Mouse (Mus musculus): ENCODE measurements around the gene Dppa3. TPM values are rescaled to one million over a fixed set of nuclear protein-coding genes. Genes with fewer than 3 reads are reported as not detected.

The Dppa3 gene
- polyA plus RNA-seq, 1 experiment from 2014 or later = not detected

Other genes starting within 250 kb of the Dppa3 start
- gene Rimklb, start 127.6 kb upstream of the Dppa3 start, polyA plus RNA-seq (2016; fragmentation: Nextera tagmentation; extraction: Ambion mirVana) = 78.4 and 90.9 TPM in 2 replicates
- gene Mfap5, start 120.6 kb upstream of the Dppa3 start, polyA plus RNA-seq (2016; fragmentation: Nextera tagmentation; extraction: Ambion mirVana) = 1.6 and 2.6 TPM in 2 replicates
- gene Aicda, start 72.6 kb upstream of the Dppa3 start, polyA plus RNA-seq (2016; fragmentation: Nextera tagmentation; extraction: Ambion mirVana) = 0.15 and 0.61 TPM in 2 replicates
- gene Apobec1, start 24.0 kb upstream of the Dppa3 start, polyA plus RNA-seq (2016; fragmentation: Nextera tagmentation; extraction: Ambion mirVana) = 1.8 and 2.9 TPM in 2 replicates
- 0.09 TPM in 1 of 2 replicates, not detected in the other for gene Gdf3, start 16.3 kb upstream of the Dppa3 start, polyA plus RNA-seq (2016; fragmentation: Nextera tagmentation; extraction: Ambion mirVana)
- gene Nanog, start 81.1 kb downstream of the Dppa3 start, polyA plus RNA-seq (2016; fragmentation: Nextera tagmentation; extraction: Ambion mirVana) = 0.14 and 0.27 TPM in 2 replicates
- gene Slc2a3, start 175.2 kb downstream of the Dppa3 start, polyA plus RNA-seq (2016; fragmentation: Nextera tagmentation; extraction: Ambion mirVana) = 24.7 and 25.3 TPM in 2 replicates
- gene Foxj2, start 193.5 kb downstream of the Dppa3 start, polyA plus RNA-seq (2016; fragmentation: Nextera tagmentation; extraction: Ambion mirVana) = 6.1 and 6.9 TPM in 2 replicates
- 2.0 and 2.2 TPM in 2 replicates for gene C3ar1, start 229.8 kb downstream of the Dppa3 start, polyA plus RNA-seq (2016; fragmentation: Nextera tagmentation; extraction: Ambion mirVana)
- gene Necap1, start 248.1 kb downstream of the Dppa3 start, polyA plus RNA-seq (2016; fragmentation: Nextera tagmentation; extraction: Ambion mirVana) = 85.2 and 87.1 TPM in 2 replicates

Data from hindbrain, embryonic 12.5 days (tissue).